ENCODE assay signal across 23 mouse cellular contexts in genomic region chr2:143654621-143655020, GRCm38 (mm10).
"Had no signal": no experiment of that assay in that cellular context is flagged by ENCODE, and none has a peak within 500 bp of the region (broad histone marks: within the 10 kb centered on the region; RNA-seq: fewer than 3 reads in every experiment).

No protein-coding gene starts in this region.

- H3K36me3 ChIP-seq: heart, embryonic 10.5 days; heart, embryonic 12.5 days; hindbrain, embryonic 10.5 days; hindbrain, embryonic 12.5 days; intestine, embryonic 15.5 days; kidney, embryonic 15.5 days; limb, embryonic 13.5 days; limb, embryonic 15.5 days; liver, embryonic 12.5 days had no signal

- DNase-seq: gastrocnemius, adult 2 months; gastrocnemius, postnatal 10 days; gastrocnemius, postnatal 25 days; heart, adult 18-20 months; heart, postnatal 10 days; heart, postnatal 4 days; kidney, adult 18-20 months; kidney, adult 9 months; kidney, postnatal 14 days; kidney, postnatal 36 days; left cerebral cortex, postnatal 4 days had no signal

- H3K9me3 ChIP-seq: heart, embryonic 10.5 days; heart, embryonic 12.5 days; hindbrain, embryonic 10.5 days; hindbrain, embryonic 12.5 days; intestine, embryonic 15.5 days; kidney, embryonic 15.5 days; limb, embryonic 13.5 days; limb, embryonic 15.5 days; liver, embryonic 12.5 days had no signal

- H3K27me3 ChIP-seq: heart, embryonic 12.5 days; hindbrain, embryonic 12.5 days; intestine, embryonic 15.5 days; kidney, embryonic 15.5 days; limb, embryonic 13.5 days; limb, embryonic 15.5 days; liver, embryonic 12.5 days had no signal

- H3K4me3 ChIP-seq: gastrocnemius, adult 2 months; heart, embryonic 10.5 days; heart, embryonic 12.5 days; hindbrain, embryonic 10.5 days; hindbrain, embryonic 12.5 days; intestine, embryonic 15.5 days; kidney, embryonic 15.5 days; limb, embryonic 13.5 days; limb, embryonic 15.5 days; liver, embryonic 12.5 days had no signal

- H3K4me1 ChIP-seq: heart, embryonic 10.5 days; heart, embryonic 12.5 days; hindbrain, embryonic 10.5 days; hindbrain, embryonic 12.5 days; intestine, embryonic 15.5 days; kidney, embryonic 15.5 days; limb, embryonic 13.5 days; limb, embryonic 15.5 days; liver, embryonic 12.5 days had no signal

- H3K27ac ChIP-seq: gastrocnemius, adult 2 months; heart, embryonic 10.5 days; hindbrain, embryonic 10.5 days; hindbrain, embryonic 12.5 days; hindbrain, embryonic 14.5 days; intestine, embryonic 15.5 days; kidney, embryonic 15.5 days; kidney, postnatal 0 days; limb, embryonic 13.5 days; limb, embryonic 15.5 days; liver, embryonic 12.5 days; liver, embryonic 14.5 days had no signal
